Mouse (Mus musculus) ES-Bruce4 (cell line): Measurements from ENCODE around the gene Plcb1. TPM values are rescaled to one million over a fixed set of nuclear protein-coding genes. Genes with fewer than 3 reads are reported as not detected.

ENCODE experiments used
- H3K27ac ChIP-seq: 2 replicates; pipeline ENCODE4 v1.5.1; 2012; ENCODE audit warnings: low read length, inconsistent platforms; ENCODE audit not compliant: insufficient read depth
- H3K27me3 ChIP-seq: 2 replicates; pipeline ENCODE4 v1.6.1; 2012; ENCODE audit warnings: mild to moderate bottlenecking, low read length, inconsistent platforms; ENCODE audit not compliant: control insufficient read depth, poor library complexity, insufficient read depth, severe bottlenecking
- H3K36me3 ChIP-seq: 2 replicates; pipeline ENCODE4 v1.6.1; 2012; ENCODE audit warnings: inconsistent platforms, mild to moderate bottlenecking, low read length, moderate library complexity; ENCODE audit not compliant: control insufficient read depth, poor library complexity, insufficient read depth, severe bottlenecking
- H3K4me1 ChIP-seq: one replicate; pipeline ENCODE4 v1.8.1; 2011; ENCODE audit warnings: low read length; ENCODE audit not compliant: control insufficient read depth, insufficient read depth
- H3K4me3 ChIP-seq: 2 replicates; pipeline ENCODE4 v1.5.1; 2011; ENCODE audit warnings: low read depth, mild to moderate bottlenecking, low read length
- H3K9ac ChIP-seq: 2 replicates; pipeline ENCODE4 v1.6.1; 2012; ENCODE audit warnings: low read depth, mild to moderate bottlenecking, inconsistent platforms; ENCODE audit not compliant: poor library complexity, severe bottlenecking
- H3K9me3 ChIP-seq: replicated peaks from 2 replicates; pipeline ENCODE4 v1.6.1; 2012; ENCODE audit warnings: mild to moderate bottlenecking, low read length, inconsistent platforms; ENCODE audit not compliant: control insufficient read depth, poor library complexity, insufficient read depth, severe bottlenecking
- CTCF ChIP-seq: IDR thresholded peaks from one replicate; pipeline ENCODE4 v1.8.1; 2011; ENCODE audit warnings: low read depth, low read length
- EP300 ChIP-seq: IDR thresholded peaks from 2 replicates; pipeline ENCODE4 v1.6.1; 2011; ENCODE audit warnings: low read depth, low read length; ENCODE audit not compliant: insufficient read depth
- POLR2A ChIP-seq: IDR thresholded peaks from one replicate; pipeline ENCODE4 v1.8.1; 2011; ENCODE audit warnings: low read length; ENCODE audit not compliant: insufficient read depth
- polyA plus RNA-seq: library from polyadenylated mRNA; stranded (reverse); fragments of >200 nt; gene quantifications from 2 replicates; pipeline ENCODE4 v1.2.4, GENCODE M21; 2011; ENCODE audit warnings: low read depth; ENCODE audit not compliant: missing spikeins, insufficient read depth, insufficient read length

Plcb1 gene
- polyA plus RNA-seq, result 0.19 and 0.21 TPM in 2 replicates

- Histone ChIP-seq H3K9me3 (no peaks in the 10 kb centered on the region), H3K27ac (no peak within 1 kb of the TSS), H3K4me1 (no peaks in the 10 kb centered on the region), H3K36me3 (no peaks in the 10 kb centered on the region), H3K4me3 (peak within 1 kb of the TSS; percentile 86), H3K9ac (peak within 1 kb of the TSS; percentile 54), H3K27me3 (peaks cover 5% of the 10 kb centered on the region)
- TF ChIP-seq POLR2A, result no peak
- TF ChIP-seq CTCF, result peak; percentile 64
- no peak for TF ChIP-seq EP300
Observed at GRCm38 (mm10) chr2:134785970-134786855, at the start of gene Plcb1. Gene Plcb1 (plus strand): TSS chr2:134786067.

GRCm38 (mm10) chr2:134755537-134755936 is 30.3 kb upstream of the Plcb1 start:
- no peak for TF ChIP-seq EP300
- H3K27me3 ChIP-seq, result no peaks in the 10 kb centered on the region
- no peaks in the 10 kb centered on the region for H3K4me1 ChIP-seq
- no peaks in the 10 kb centered on the region for H3K36me3 ChIP-seq
- H3K9me3 ChIP-seq, result peaks cover 5% of the 10 kb centered on the region; the same call in 1 of the 2 replicates
- no peak overlapping the region for H3K27ac ChIP-seq
- no peak overlapping the region for H3K4me3 ChIP-seq
- no peak overlapping the region for H3K9ac ChIP-seq

- Histone ChIP-seq H3K4me3 (no peak overlapping the region), H3K9ac (no peak overlapping the region), H3K9me3 (peaks cover 2% of the 10 kb centered on the region; the same call in 1 of the 2 replicates), H3K27ac (no peak overlapping the region), H3K4me1 (no peaks in the 10 kb centered on the region), H3K36me3 (no peaks in the 10 kb centered on the region), H3K27me3 (no peaks in the 10 kb centered on the region)
- no peak for TF ChIP-seq EP300
- no peak for TF ChIP-seq CTCF
- TF ChIP-seq POLR2A, result no peak
Observed at GRCm38 (mm10) chr2:134756086-134756485, 29.8 kb upstream of the Plcb1 start.

GRCm38 (mm10) chr2:134761029-134761428 is 24.8 kb upstream of the Plcb1 start:
- Histone ChIP-seq H3K4me1 (no peaks in the 10 kb centered on the region), H3K9ac (no peak overlapping the region), H3K36me3 (no peaks in the 10 kb centered on the region), H3K27ac (no peak overlapping the region), H3K9me3 (no peaks in the 10 kb centered on the region), H3K4me3 (no peak overlapping the region), H3K27me3 (no peaks in the 10 kb centered on the region)
- TF ChIP-seq POLR2A, result no peak
- TF ChIP-seq CTCF, result no peak
- TF ChIP-seq EP300, result no peak

GRCm38 (mm10) chr2:134763406-134763990 is 22.4 kb upstream of the Plcb1 start:
- Histone ChIP-seq H3K4me1 (no peaks in the 10 kb centered on the region), H3K9me3 (no peaks in the 10 kb centered on the region), H3K27ac (no peak overlapping the region), H3K27me3 (no peaks in the 10 kb centered on the region), H3K36me3 (no peaks in the 10 kb centered on the region), H3K9ac (no peak overlapping the region), H3K4me3 (no peak overlapping the region)
- TF ChIP-seq POLR2A, result no peak
- TF ChIP-seq EP300, result no peak
- no peak for TF ChIP-seq CTCF

GRCm38 (mm10) chr2:134764506-134764905 is 21.4 kb upstream of the Plcb1 start:
- Histone ChIP-seq H3K27me3 (no peaks in the 10 kb centered on the region), H3K4me1 (no peaks in the 10 kb centered on the region), H3K27ac (no peak overlapping the region), H3K36me3 (no peaks in the 10 kb centered on the region), H3K4me3 (no peak overlapping the region), H3K9me3 (no peaks in the 10 kb centered on the region), H3K9ac (no peak overlapping the region)
- TF ChIP-seq CTCF (no peak), EP300 (no peak), POLR2A (no peak)
